Mouse (Mus musculus): ENCODE data around the gene Syt16.

DNA sequence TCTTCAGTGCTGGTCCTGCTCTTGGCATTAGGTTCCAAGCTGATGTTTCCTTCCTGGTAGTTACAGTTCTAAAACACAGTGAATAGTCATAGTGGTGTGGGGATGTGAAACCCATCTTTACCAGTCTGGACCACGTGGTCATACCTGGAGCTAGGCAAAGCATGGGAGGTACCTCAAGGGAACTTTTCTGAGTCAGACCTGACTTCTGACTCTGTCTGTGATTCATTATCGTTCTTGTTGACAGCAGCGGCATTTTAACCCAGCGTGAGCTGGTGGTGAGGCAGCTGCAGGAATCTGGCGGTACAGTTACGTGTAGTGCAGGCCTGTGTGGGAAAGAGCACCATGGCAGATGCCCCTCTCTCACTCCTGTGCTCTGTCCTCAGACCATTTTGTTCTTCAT lies 22.9 kb upstream of the Syt16 start:
- no peak for TF ChIP-seq CTCF (IDR thresholded peaks at IDR 0.05; ENCODE audit: control insufficient read depth, insufficient read depth, insufficient replicate concordance, low read depth, low read length)
- no peak for TF ChIP-seq POLR2A (IDR thresholded peaks at IDR 0.05; ENCODE audit: control insufficient read depth, low read depth, low read length)
